Mouse (Mus musculus) CD4-positive, CD25-positive, alpha-beta regulatory T cell, adult 4 months (primary cell): ENCODE measurements around the gene Acadl. TPM values are rescaled to one million over a fixed set of nuclear protein-coding genes. Genes with fewer than 3 reads are reported as not detected.

Experiments
- polyA plus RNA-seq, 2 experiments: library from polyadenylated mRNA; unstranded; fragments of 100-300 nt; shearing (Covaris generic); gene quantifications; one replicate each; pipeline ENCODE4 v1.2.1; 2017

Gene Acadl
- polyA plus RNA-seq, 2 experiments from 2014 or later: 36.1 to 43.2 TPM

Other genes starting within 250 kb of the Acadl start
- gene Rpe, start 162.4 kb downstream of the Acadl start, polyA plus RNA-seq: 10 to 100 TPM; 48.0 to 48.3 TPM
- 10 to 100 TPM in 1 of 2 experiments, 1 to 10 TPM in 1; 9.6 to 13.5 TPM for gene Kansl1l, start 45.7 kb downstream of the Acadl start, polyA plus RNA-seq
- not detected for gene Myl1, start 82.1 kb upstream of the Acadl start, polyA plus RNA-seq
- 10 to 100 TPM; 39.0 to 43.8 TPM for gene Lancl1, start 175.6 kb upstream of the Acadl start, polyA plus RNA-seq